Mouse (Mus musculus): ENCODE measurements around the gene Hes6. TPM values are rescaled to one million over a fixed set of nuclear protein-coding genes. Genes with fewer than 3 reads are reported as not detected.
A peak's percentile ranks its signal among the peaks of the same experiment; 100 is the strongest.

Gene Hes6
- total RNA-seq, 1 experiment from 2014 or later: 160 TPM

DNA sequence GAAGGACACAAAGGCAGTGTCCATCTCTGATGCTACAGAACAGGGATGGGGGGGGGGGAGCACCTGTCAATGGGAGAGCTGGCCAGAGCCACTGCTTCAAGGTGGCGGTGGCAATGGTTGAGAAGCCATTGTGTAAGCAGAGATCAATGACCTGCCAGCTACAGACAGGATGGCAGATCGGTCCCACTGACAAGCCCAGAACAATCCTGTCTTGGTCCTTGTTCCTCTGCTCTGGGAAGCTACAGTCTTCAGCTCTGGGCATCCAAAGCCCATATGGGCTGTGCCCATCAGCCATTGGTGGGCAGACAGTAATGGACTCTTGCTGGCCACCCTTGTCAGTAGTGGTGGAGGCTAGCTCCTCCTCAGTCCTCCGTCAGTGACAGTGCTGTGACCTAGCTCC, 28.0 kb upstream of the Hes6 start:
- no peak for DNase-seq

DNA sequence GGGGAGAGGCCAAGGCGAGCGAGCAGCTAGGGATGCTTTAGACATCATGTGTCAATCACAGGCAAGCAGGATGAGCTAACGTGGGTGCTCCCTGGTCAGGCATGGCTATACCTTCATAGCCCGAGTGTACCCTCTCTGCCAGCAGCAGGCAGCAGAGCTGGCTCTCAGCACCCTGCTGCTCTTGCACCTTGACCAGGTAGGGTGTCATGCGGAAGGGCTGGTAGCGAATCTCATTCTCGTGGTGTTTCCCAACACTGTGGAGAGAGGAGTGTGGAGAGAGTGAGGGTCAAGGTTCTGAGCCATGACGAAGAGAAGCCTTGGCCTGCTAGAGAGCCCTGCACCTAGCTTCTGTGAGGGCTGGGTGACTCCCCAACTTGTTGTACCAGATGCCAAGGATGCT, 25.9 kb upstream of the Hes6 start:
- DNase-seq: no peak

DNA sequence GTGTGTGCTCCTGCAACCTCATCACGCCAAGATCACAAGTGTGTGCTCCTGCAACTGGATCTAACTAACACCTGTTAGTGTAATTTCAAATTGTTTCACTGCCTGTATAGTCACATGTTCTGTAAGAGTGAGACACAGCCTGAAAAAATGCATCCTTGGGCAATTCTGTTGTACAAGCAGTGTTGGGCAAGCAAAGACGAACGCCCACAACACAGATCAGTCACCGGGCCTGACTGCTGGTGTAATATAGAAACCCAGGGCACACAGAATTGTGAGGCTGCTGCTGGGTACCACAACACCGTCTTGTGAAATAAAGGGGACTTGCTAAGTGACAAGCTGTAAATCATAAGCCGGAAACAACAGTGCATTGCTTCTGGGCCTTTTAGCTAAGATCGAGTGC, 23.7 kb upstream of the Hes6 start:
- DNase-seq: no peak

DNA sequence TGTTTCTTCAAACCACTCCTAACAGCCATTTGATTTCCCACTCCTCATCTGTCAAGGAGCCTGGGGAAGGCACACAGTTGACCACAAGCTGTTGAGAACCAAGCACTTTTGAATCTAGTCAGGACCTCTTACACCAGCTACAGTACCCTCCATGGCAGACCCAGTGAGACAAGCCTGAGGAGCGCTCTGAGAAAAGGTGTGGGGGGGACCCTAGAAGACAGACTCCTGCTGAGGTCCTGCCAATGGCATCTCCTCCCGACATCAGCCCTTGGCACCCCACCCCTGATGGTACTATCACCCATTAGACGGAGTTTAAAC, 23.2 kb upstream of the Hes6 start:
- DNase-seq: no peak

DNA sequence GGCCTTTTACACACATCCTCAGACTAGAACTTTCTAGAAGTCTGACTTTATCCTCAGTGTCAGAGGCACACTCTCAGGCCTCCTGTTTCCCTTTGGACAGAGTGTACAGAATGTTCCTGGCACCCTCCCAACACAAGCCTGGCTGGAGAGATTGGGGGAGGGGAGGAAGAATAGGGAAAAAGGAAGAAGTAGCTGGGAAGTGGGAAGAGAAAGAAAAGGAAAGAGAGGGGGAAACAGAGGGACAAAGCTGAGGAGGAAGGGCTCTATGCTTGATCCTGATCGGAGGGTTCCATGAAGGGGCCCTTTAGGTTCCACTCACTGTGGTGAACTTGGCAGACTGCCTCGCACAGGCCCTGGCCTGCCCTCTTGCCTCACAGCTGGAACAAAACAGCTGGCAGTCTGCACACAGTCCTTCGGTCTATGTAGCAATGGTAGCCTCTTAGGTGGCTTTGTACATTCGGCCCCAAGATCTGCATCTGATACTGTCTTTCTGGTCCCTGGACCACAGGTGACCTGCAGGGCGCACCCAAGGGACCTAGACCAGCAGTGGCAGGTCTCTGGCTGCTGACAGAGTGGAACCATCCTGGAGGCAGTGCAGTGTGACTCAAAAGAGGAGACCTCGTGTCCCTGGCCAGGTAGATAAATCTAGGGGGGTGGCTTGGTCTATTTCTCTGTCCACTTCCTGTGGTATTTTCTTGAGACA, 22.7 kb upstream of the Hes6 start:
- peak; percentile 78 for DNase-seq

DNA sequence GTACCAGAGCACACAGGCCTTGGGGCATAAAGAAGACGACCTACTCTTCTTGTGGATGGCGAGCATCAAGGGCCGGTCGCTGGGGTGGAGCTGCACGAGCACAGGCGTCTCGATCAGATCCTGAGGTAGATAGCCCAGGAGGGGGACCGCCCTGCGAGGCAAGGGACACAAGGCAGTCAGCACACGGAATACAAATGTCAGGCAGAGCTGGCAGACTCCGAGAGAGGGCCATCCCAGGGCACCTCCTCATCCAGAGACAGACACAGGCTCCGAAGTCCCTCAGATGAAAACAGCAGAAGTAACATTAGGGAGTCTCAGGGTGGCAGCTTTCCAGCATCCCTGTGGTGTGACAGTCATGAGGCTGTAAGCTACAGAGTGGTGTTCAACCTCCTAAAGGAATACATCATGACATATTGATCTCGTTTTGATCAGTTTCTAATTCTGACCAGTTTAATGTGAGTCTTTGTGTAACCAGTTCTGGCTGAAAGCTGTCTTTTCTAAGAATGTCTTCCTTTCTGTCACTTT, 21.8 kb upstream of the Hes6 start:
- no peak for DNase-seq

DNA sequence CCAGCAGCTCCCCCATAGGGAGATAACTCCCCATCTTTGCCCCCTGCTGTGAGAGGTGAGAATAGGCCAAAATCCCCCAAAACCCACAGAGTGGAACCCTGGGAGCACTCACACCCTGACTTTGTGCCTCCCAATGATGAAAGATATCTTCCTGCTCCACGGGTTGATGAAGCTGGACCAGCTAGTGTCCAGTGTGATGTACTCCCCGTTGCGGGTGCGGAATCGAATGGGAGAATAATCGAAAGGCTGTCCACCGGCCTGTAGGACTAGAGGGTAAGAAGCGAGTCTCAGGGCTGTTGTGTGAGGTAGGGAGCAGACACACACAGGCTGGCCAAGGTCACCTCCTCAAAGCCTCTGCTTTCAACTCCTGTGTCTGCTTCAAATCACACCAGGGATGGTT, 21.1 kb upstream of the Hes6 start:
- no peak for DNase-seq

DNA sequence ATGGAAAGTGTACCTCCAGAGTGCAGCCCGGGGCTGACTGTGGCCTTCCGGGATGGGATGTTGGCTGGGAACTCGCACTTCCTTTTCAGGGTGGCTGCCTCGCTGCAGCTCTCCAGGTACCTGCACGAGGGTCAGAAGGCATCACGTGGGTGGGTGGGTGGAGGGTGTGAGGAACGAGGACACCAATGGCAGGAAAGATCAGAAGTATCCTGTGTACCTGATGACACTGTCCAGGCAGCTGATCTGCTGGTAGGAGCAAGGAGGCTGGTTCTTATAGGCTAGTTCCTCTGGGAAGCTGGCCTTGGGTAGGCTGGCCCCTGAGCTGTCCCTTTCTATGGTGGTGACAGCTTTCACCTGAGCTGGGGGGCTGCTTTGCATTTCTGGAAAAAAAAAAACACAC, 16.9 kb upstream of the Hes6 start:
- DNase-seq: no peak

DNA sequence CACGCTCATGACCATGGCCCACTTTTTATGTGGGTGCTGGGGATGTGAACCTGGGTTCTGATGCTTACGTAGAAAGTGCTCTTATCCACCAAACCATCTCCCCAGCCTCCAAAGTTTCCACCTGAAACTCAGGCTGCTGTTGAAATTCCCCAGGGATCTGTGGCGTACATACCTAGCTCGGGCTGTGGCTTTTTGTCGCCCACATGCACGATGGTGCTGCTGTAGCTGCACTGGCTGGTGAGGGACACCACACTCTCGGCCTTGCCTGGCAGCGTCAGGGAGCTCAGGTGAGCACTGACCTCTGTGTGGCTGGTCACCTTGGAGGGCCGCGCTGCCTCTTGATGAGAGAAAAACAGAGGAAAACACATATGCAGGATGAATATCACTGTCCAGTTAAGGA, 15.4 kb upstream of the Hes6 start:
- no peak for DNase-seq

DNA sequence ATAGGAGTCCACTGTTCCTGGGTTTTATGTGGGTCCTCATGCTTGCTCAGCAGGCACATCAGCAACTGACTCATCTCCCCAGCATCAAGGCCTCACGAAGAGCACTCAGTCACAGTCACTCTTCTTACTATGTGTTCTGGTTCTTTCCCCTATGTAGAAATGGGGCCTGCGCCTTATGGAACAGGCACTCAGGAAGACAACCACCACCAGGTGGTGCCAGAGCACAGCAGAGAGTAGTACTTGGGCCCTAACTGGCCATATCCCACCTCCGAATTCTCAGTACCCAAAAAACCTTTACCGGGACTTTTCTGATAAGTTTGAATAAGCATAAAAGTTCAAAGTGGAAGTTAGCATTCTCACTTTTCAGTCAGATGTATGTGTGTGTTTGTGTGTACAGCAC, 14.8 kb upstream of the Hes6 start:
- peak; percentile 95 for DNase-seq

DNA sequence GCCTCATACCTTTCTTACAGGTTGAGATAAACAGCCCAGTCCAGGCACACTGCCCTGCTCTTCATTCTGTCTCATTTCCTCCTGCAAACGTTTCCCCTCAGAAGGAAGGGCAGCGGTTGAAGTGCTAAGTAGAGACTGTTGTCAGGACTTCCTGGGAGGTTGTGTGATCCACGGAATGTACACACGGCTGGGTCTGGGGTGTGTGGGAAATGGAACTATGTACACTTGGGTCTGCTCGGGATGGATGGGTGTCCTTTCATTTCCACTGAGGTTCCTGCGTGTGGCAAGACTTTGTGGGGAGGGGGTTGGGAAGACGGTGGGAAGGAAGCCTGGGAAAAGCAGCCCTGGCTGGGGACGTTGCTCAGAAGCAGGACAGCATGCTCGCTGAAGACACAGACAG, 12.6 kb upstream of the Hes6 start:
- no peak for DNase-seq

DNA sequence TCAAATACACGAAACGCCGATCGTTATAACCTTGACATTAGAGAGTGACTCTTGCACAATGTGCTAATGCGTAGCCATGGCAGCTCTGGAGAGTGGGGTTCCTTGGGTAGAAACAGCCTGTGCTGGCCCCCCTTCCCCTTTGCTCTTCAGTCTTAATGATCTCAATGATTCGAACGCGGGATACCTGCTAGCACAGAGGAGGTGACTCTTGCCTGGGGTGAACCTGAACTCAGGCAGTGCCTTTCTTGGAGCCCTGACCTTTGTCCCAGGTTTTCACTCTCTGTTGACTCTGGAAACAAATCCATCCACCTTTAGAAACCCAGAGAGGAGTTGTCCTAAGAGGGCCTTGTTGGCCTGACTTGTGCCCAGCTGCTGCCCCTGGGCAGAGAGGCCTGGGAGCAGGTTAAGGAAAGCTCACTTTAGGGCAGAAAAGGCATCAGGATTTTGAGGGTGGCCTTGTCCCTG, 6.8 kb upstream of the Hes6 start:
- DNase-seq: no peak

DNA sequence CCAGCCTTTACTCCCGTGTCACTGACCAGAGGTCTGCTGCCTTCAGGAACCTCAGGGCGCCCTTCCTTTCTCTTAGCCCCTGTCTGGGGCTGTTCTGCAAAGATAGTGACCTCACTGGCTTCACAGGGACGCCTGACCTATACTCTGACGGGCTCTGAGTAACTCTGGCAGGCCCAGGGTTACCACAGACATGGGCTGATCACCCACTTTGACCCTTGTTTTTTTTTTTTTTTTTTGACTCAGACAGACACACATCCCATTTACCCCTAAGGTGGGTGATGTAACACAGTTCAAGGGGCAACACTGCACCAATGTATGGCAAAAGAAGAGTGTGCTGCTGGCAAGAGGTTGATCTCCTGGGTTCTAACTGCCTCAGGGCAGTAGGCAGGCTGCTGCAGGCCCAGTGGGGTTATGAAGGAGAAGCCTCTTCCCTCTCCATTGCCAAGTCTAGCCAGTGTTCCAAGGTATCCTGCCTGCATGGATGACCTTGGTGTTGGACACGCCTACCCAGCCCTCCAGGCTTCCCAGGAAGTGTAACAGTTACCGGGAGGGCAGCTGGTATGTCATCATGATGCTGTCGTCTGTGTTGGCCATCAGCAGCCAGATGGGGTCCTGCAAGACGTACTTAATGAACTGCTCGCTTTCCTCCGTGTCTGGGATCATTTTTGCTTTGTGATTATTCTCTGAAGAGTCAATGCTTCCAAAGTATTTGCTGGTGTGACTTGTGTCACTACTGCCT, 6.2 kb upstream of the Hes6 start:
- DNase-seq: peak; percentile 61

DNA sequence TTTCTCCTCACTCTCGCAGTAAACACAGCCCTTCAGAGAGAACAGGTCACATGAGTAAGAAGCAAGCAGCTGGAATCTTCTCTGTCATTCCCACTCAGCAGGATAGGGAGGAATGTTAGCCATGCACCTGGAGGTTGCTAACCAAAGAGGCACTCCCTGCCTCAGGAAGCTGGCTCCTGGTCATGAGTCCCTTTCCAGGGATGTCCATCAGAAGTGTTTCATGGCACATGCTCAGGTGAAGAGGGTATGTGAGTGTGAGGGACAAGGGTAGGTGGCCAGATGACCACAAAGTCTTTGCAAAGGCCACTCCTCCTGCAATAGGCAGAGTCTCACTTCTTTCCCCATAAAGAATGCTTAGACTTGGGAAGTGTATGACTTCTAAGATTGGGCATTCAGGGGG, 4.2 kb upstream of the Hes6 start:
- no peak for DNase-seq

DNA sequence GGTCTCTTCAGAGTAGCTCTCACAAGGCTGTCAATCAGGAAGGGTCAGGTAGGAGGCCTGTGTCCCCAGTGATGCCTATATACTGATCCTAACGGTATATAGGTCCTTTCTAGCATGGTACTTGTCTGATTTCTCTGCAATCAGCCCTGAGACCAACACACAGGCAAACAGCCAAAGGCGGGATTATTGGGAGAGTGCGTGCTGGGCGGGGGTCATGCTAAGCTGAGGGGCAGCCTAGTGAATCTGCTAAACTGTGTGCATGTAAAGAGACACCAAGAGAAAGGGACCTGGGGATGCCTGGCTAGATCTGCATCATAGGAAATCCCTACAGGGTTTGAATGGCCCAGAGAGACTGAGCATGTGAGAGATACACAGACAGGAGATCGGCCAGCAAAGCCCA, 1.5 kb upstream of the Hes6 start:
- no peak for DNase-seq

DNA sequence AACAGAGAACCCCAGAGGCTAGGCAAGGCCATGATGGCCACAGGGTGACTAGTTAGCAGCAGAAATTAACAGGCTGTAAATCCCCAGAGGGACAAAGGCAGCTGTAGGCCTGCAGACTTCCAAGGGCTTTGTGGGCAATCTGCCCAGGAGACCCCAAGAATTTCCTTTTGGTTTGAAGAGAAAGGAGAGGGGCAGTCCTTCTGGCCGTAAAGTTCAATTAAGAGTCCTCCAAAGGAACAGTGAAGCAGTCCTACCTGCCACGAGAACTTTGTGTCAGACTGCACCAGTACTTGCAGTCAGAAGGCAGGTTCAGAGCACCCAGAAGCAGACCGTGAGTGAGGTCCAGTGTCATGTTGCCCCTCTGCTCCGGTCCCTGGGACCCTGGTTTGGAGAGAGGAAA, 1.1 kb upstream of the Hes6 start:
- no peak for DNase-seq

DNA sequence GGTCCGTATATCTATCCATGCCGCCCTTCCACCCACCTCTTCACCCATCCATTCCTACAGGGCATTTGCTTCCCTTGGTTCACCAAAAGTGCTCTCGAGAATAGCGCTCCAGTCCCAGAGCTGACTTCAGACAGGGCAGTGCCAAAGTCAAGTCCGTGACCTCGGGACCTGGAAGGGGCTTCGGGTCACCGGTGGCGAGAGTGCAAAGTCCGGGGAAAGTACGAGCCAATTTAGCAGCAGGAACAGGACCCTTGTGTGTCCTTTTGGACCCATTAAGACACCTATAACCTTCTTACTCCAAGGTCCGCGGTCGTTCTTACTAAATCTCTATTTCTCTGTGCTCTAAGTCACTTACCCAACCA, 321 bp downstream of the Hes6 start:
- DNase-seq: no peak

DNA sequence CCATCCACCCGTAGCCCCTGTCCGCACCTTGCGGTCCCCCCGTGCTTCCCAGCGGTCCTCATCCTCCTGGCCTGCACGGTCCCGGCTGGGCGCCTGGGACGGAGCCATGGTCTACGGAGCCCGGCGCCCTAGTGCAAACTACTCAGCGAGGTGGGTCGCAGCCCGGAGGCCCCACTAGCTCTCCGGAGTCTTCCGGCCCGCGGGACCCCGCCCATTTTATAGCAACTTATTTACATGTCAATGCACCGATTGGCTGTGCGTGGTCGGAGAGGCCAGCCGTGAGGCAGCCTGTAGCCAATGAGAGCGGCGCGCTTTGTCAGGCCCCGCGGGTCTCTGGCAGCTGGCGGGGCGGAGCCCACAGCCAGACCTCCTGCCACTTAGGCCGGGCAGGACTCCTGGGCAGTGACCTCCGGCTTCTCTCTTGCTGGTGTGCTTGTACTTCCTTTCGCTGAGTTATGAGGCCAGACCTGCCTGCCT, 770 bp downstream of the Hes6 start:
- DNase-seq: peak; percentile 95

DNA sequence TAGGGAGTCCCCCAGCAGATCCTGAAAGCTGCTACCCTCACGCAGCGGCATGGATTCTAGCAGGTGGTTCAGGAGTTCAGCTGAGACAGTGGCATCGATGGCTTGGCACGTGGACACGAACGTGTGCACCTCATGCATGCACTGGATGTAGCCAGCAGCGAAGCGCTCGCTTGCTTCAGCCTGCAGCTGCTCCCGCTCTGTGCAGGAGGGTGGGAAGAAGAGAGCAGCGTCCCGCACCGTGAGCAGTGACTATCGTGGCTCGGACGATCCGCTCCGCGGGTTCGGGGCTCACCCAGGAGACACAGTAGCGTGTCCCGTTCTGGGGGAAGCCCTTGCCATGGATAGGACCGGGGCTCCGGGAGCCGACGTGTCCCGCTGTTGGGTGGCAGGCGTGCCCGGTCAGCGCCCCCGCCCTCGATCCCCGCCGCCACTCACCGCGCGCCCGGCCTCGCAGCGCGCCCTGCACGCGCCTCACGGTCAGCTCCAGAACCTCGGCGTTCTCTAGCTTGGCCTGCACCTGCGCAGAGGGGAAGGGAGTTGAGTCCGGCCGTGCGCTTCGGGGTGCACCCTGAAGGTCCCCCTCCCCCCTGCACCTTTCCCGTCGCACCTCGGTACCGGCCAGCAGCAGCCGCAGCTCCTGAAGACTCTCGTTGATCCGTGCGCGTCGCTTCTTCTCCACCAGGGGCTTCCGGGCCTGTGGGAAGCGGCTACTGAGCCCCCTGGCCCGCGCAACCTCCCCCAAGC, 1.4 kb downstream of the Hes6 start:
- DNase-seq: peak; percentile 52

DNA sequence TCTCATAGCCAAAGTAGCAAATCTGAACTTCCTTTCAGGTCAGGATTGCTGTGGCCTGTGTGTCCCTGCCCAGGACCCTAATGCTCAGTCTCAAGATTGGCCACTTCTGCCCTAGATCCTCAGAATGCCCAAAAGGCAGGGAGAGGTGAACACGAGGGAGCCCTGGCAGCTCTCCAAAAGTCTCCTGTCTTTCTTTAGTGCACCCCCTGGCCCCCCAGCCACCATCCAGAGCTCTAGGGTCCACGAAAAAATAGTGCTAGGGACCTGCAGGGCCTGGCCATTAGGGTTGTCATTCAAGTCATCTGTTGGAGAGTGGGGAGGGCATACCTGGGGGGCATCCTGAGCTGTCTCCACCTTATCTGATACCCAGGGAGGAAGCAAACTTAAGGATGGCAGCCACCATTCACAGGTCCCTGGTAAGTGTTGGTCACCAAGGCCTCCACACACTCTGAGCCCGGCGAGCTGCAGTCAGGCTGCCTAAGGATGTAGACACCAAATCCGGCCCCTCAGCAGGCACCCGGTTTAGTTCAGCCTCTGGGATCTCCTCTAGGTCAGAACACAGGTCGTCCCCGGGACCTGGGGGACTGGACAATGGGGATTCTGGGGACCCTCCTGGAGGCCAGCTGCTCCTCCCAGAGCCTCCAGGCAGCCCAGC, 2.1 kb downstream of the Hes6 start:
- no peak for DNase-seq

DNA sequence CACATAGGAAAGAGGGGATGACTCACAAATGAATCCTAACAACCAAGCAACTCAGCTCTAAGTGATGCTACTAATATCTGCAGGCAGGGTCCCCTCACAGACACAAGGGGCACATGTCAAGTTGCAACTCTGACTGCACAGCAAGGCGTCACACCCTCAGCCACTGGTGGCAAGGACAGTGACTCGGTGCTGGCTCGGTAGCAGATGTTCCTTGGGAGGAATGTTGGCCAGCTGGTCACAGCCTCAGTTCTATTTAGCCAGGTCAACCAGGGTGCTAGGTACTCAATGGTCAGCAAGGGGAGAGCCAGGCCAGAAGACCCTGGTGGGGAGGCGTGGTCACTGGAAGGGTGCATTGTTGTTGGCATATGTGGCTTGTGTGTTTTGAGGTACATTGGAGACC, 6.0 kb downstream of the Hes6 start:
- DNase-seq: no peak

DNA sequence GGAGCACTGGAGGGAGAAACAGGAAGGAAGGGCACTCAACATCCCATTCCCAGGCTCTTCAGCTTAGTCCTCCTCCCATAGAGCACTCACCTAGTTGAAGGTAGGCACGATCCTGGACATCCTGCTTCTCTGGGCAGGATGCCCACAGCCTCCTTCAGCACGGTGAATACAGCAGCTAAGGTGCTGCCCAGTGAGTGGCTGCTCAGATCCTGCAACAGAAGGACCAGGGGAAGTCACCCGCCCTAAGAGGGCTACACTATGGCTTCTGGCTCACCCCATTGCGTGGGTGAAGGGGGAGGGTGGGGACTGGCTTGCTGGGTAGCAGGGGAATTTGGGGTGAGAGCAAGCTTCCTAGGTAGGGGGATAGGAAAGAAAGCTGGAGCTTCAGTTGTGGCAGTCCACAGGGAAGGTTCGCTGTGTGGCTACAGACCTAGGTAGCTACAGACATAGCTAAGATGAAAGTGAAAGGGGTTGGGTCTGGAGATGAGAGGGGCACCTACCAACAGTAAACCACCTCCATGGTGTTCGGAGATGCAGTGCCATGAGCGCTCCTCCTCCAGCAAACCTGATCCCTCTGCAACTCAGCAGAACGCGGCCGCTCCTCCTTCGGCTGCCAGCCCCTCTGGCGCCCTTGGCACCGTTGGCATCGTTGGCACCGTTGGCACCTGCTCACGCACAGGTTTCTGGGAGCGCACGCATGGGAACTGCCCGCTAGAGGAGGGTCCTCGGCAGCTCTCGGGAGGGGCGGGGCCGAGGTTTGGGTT, 8.2 kb downstream of the Hes6 start:
- no peak for DNase-seq
